Mouse (Mus musculus): ENCODE results near the gene Pld2. TPM values are rescaled to one million over a fixed set of nuclear protein-coding genes. Genes with fewer than 3 reads are reported as not detected.
A peak's percentile ranks its signal among the peaks of the same experiment; 100 is the strongest.

The Pld2 gene
- polyA plus RNA-seq (2015; fragmentation: Nextera tagmentation; extraction: Ambion mirVana): 16.1 and 18.1 TPM in 2 replicates

GRCm38 (mm10) chr11:70539877-70540587, at the start of gene Pld2:
Pld2 (plus strand) TSS chr11:70540064.
- peak within 1 kb of the TSS; percentile 82 for H3K4me2 ChIP-seq
- peak within 1 kb of the TSS; percentile 67 for H3K9ac ChIP-seq (replicated peaks)
- peaks cover 19% of the 10 kb centered on the region for H3K4me1 ChIP-seq
- WGBS: under 1% methylated on average over 60 of the region's 65 CpGs
- peak within 1 kb of the TSS; percentile 75 for H3K27ac ChIP-seq (replicated peaks)
- no peaks in the 10 kb centered on the region; the same call in none of the 2 replicates for H3K27me3 ChIP-seq (replicated peaks)
- peak within 1 kb of the TSS; percentile 67 for H3K4me3 ChIP-seq (replicated peaks)
- ATAC-seq (ENCODE audit: low FRiP score): peak; percentile 90
- peaks cover 3% of the 10 kb centered on the region; the same call in 1 of the 2 replicates for H3K36me3 ChIP-seq
- H3K9me3 ChIP-seq (replicated peaks): no peaks in the 10 kb centered on the region

GRCm38 (mm10) chr11:70499566-70500475, 40.0 kb upstream of the Pld2 start:
- Histone ChIP-seq H3K4me1 (no peaks in the 10 kb centered on the region), H3K27me3 (replicated peaks) (0 out of 2 replicates have a peak, but pooled peaks cover 2% of the 10 kb centered on the region)
- WGBS: 73% methylated on average over 14 of the region's 14 CpGs

GRCm38 (mm10) chr11:70500476-70500812, 39.4 kb upstream of the Pld2 start:
- 92% methylated on average over 1 of the region's 1 CpGs for WGBS
- Histone ChIP-seq H3K4me2 (no peak overlapping the region), H3K27me3 (replicated peaks) (0 out of 2 replicates have a peak, but pooled peaks cover 6% of the 10 kb centered on the region), H3K9ac (replicated peaks) (no peak overlapping the region), H3K27ac (replicated peaks) (no peak overlapping the region), H3K4me1 (no peaks in the 10 kb centered on the region), H3K9me3 (replicated peaks) (no peaks in the 10 kb centered on the region), H3K36me3 (no peaks in the 10 kb centered on the region), H3K4me3 (replicated peaks) (no peak overlapping the region)
- no peak for ATAC-seq (ENCODE audit: low FRiP score)

More at GRCm38 (mm10) chr11:70499566-70500475, 40.0 kb upstream of the Pld2 start:
- Histone ChIP-seq H3K36me3 (no peaks in the 10 kb centered on the region), H3K4me3 (replicated peaks) (no peak overlapping the region), H3K27ac (replicated peaks) (no peak overlapping the region), H3K4me2 (no peak overlapping the region), H3K9me3 (replicated peaks) (no peaks in the 10 kb centered on the region), H3K9ac (replicated peaks) (no peak overlapping the region)
- no peak for ATAC-seq (ENCODE audit: low FRiP score)

GRCm38 (mm10) chr11:70502018-70502417, 37.8 kb upstream of the Pld2 start:
- 85% methylated on average over 3 of the region's 3 CpGs for WGBS
- ATAC-seq (ENCODE audit: low FRiP score): no peak
- H3K36me3 ChIP-seq: no peaks in the 10 kb centered on the region
- no peak overlapping the region for H3K27ac ChIP-seq (replicated peaks)
- no peak overlapping the region for H3K9ac ChIP-seq (replicated peaks)
- no peak overlapping the region for H3K4me2 ChIP-seq
- no peaks in the 10 kb centered on the region for H3K9me3 ChIP-seq (replicated peaks)
- no peak overlapping the region for H3K4me3 ChIP-seq (replicated peaks)
- 0 out of 2 replicates have a peak, but pooled peaks cover 6% of the 10 kb centered on the region for H3K27me3 ChIP-seq (replicated peaks)
- no peaks in the 10 kb centered on the region for H3K4me1 ChIP-seq

- ATAC-seq (ENCODE audit: low FRiP score): no peak
- Histone ChIP-seq H3K27me3 (replicated peaks) (0 out of 2 replicates have a peak, but pooled peaks cover 6% of the 10 kb centered on the region), H3K9ac (replicated peaks) (no peak within 1 kb of the TSS), H3K36me3 (no peaks in the 10 kb centered on the region), H3K4me2 (no peak within 1 kb of the TSS), H3K27ac (replicated peaks) (no peak within 1 kb of the TSS), H3K9me3 (replicated peaks) (no peaks in the 10 kb centered on the region), H3K4me1 (peaks cover 5% of the 10 kb centered on the region), H3K4me3 (replicated peaks) (no peak within 1 kb of the TSS)
- WGBS: 78% methylated on average over 9 of the region's 9 CpGs
Measured at GRCm38 (mm10) chr11:70504970-70505369, 34.9 kb upstream of the Pld2 start, which contains the start of gene Tm4sf5. Tm4sf5 (plus strand) TSS chr11:70505244.

GRCm38 (mm10) chr11:70506385-70506784, 33.5 kb upstream of the Pld2 start:
- WGBS: 30% methylated on average over 4 of the region's 4 CpGs
- Histone ChIP-seq H3K27ac (replicated peaks) (no peak overlapping the region), H3K9ac (replicated peaks) (no peak overlapping the region), H3K4me2 (no peak overlapping the region), H3K36me3 (no peaks in the 10 kb centered on the region), H3K27me3 (replicated peaks) (0 out of 2 replicates have a peak, but pooled peaks cover 6% of the 10 kb centered on the region), H3K9me3 (replicated peaks) (no peaks in the 10 kb centered on the region), H3K4me3 (replicated peaks) (no peak overlapping the region), H3K4me1 (peaks cover 9% of the 10 kb centered on the region)
- ATAC-seq (ENCODE audit: low FRiP score): no peak

- Histone ChIP-seq H3K4me3 (replicated peaks) (no peak overlapping the region), H3K27me3 (replicated peaks) (0 out of 2 replicates have a peak, but pooled peaks cover 6% of the 10 kb centered on the region), H3K4me2 (no peak overlapping the region), H3K36me3 (no peaks in the 10 kb centered on the region), H3K27ac (replicated peaks) (no peak overlapping the region), H3K4me1 (peaks cover 9% of the 10 kb centered on the region), H3K9ac (replicated peaks) (no peak overlapping the region), H3K9me3 (replicated peaks) (no peaks in the 10 kb centered on the region)
- no peak for ATAC-seq (ENCODE audit: low FRiP score)
- 77% methylated on average over 7 of the region's 7 CpGs for WGBS
Measured at GRCm38 (mm10) chr11:70506962-70507515, 32.8 kb upstream of the Pld2 start.

GRCm38 (mm10) chr11:70509753-70510564, 29.9 kb upstream of the Pld2 start:
- Histone ChIP-seq H3K9ac (replicated peaks) (no peak overlapping the region), H3K36me3 (no peaks in the 10 kb centered on the region), H3K4me3 (replicated peaks) (0 out of 2 replicates have a peak overlapping the region, but pooled peaks have one; percentile 12), H3K27me3 (replicated peaks) (0 out of 2 replicates have a peak, but pooled peaks cover 3% of the 10 kb centered on the region), H3K27ac (replicated peaks) (no peak overlapping the region), H3K4me2 (peak overlapping the region; percentile 45), H3K9me3 (replicated peaks) (no peaks in the 10 kb centered on the region), H3K4me1 (peaks cover 9% of the 10 kb centered on the region)
- WGBS: 10% methylated on average over 19 of the region's 19 CpGs
- ATAC-seq (ENCODE audit: low FRiP score): peak; percentile 59; the same call in 1 of the 2 replicates

- no peaks in the 10 kb centered on the region for H3K9me3 ChIP-seq (replicated peaks)
- peaks cover 9% of the 10 kb centered on the region for H3K4me1 ChIP-seq
- H3K9ac ChIP-seq (replicated peaks): no peak overlapping the region
- no peak for ATAC-seq (ENCODE audit: low FRiP score)
- H3K4me2 ChIP-seq: no peak overlapping the region
- WGBS: 54% methylated on average over 2 of the region's 2 CpGs
- H3K27me3 ChIP-seq (replicated peaks): no peaks in the 10 kb centered on the region
- H3K27ac ChIP-seq (replicated peaks): no peak overlapping the region
- no peak overlapping the region for H3K4me3 ChIP-seq (replicated peaks)
- no peaks in the 10 kb centered on the region for H3K36me3 ChIP-seq
Measured at GRCm38 (mm10) chr11:70511242-70511641, 28.6 kb upstream of the Pld2 start.

- WGBS: 85% methylated on average over 7 of the region's 7 CpGs
- Histone ChIP-seq H3K36me3 (no peaks in the 10 kb centered on the region), H3K9me3 (replicated peaks) (no peaks in the 10 kb centered on the region), H3K27ac (replicated peaks) (no peak overlapping the region), H3K4me3 (replicated peaks) (no peak overlapping the region), H3K27me3 (replicated peaks) (no peaks in the 10 kb centered on the region), H3K9ac (replicated peaks) (no peak overlapping the region), H3K4me2 (no peak overlapping the region), H3K4me1 (peaks cover 9% of the 10 kb centered on the region)
- no peak for ATAC-seq (ENCODE audit: low FRiP score)
Measured at GRCm38 (mm10) chr11:70511825-70512224, 28.0 kb upstream of the Pld2 start.
